Mouse (Mus musculus): ENCODE data around the gene Retreg3. TPM values are rescaled to one million over a fixed set of nuclear protein-coding genes. Genes with fewer than 3 reads are reported as not detected.

Gene Retreg3
- polyA plus RNA-seq, 1 experiment from 2014 or later, result 12.6 TPM

DNA sequence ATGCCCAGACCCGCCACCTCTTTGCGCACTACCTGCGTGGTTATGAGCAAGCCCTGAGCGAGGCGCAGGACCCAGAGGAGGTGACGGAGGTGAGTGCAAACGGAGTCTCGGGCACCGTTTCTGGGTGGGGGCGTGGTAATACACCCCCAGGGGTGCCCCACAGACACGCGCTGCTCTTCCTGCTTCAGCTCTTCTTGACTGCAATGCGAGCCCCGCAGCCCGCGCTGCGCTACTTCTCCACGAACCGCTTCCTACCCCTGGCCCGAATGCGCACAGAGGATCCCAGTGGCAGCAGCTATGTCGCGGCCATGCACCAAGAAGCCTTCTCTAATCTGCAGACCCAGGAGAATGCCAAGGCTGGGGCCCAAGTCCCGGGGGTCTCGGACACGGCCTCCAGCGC is 39.9 kb downstream of the Retreg3 start:
- Histone ChIP-seq H3K4me1 (peaks cover 39% of the 10 kb centered on the region), H3K36me3 (peaks cover 8% of the 10 kb centered on the region), H3K27ac (no peak overlapping the region), H3K27me3 (ENCODE audit: insufficient read depth, poor library complexity, severe bottlenecking) (peaks cover 60% of the 10 kb centered on the region), H3K4me3 (peak overlapping the region; percentile 25), H3K9me3 (no peaks in the 10 kb centered on the region)
- DNase-seq (ENCODE audit: low spot score), result no peak
- WGBS, result 2% methylated on average over 27 of the region's 27 CpGs

DNA sequence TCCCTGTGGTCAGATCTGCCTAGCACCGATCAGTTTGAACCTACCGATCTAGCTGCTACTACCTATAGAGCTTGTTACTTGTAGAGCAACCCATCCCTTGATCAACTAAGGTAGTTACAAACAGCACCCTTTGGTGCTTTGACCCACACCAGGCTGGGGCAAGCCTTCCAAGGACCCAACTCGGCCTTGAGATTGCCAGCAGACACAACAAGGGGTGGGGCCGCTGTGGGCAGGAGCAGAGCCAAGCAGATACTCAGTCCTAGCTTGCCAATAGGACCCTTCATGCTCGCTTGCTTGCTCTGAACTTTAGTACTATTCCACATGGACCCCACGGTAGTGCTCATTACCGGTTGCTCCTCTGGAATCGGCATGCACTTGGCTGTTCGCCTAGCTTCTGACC is 41.6 kb downstream of the Retreg3 start, which contains the start of gene Hsd17b1:
Hsd17b1 (plus strand) TSS at position 291 of the 400 bp plus-strand sequence.
- Histone ChIP-seq H3K27me3 (ENCODE audit: insufficient read depth, poor library complexity, severe bottlenecking) (peaks cover 65% of the 10 kb centered on the region), H3K4me1 (peaks cover 23% of the 10 kb centered on the region), H3K9me3 (no peaks in the 10 kb centered on the region), H3K27ac (no peak within 1 kb of the TSS), H3K36me3 (peaks cover 8% of the 10 kb centered on the region; the same call in 1 of the 2 replicates), H3K4me3 (peak within 1 kb of the TSS; percentile 25; the same call in 1 of the 2 replicates)
- WGBS, result 69% methylated on average over 9 of the region's 9 CpGs
- DNase-seq (ENCODE audit: low spot score), result no peak

DNA sequence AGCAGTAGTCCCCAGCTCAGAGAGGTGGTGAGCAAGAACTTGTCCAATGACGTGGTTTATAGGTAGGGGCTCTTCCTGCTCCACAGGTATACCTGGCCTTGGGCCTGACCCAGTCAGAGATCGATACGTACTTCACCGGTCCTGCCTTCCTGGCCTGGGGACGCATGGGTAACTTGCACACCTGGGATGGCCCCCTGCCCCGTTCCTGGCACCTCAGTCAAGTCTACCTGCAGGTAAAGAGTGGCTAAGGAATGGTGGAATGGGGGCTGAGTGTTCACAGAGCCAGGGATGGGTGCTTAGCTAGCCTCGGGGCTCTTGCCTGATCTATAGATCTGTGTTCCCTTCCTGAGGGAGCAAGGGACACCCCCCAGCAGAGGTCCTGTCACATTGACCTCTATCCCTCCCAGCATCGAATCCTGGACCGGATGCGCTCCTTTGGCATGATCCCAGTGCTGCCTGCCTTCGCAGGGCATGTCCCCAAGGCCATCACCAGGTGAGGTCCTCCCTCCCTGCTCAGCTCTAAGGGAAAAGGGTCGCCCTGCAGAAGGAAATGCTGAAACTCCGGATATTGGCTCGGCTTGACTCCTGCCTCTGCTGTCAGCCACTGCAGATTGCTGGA is 47.8 kb downstream of the Retreg3 start:
- Histone ChIP-seq H3K27ac (no peak overlapping the region), H3K27me3 (ENCODE audit: insufficient read depth, poor library complexity, severe bottlenecking) (peaks cover 43% of the 10 kb centered on the region), H3K4me1 (peaks cover 17% of the 10 kb centered on the region), H3K36me3 (peaks cover 9% of the 10 kb centered on the region; the same call in 1 of the 2 replicates), H3K9me3 (no peaks in the 10 kb centered on the region), H3K4me3 (no peak overlapping the region)
- no peak for DNase-seq (ENCODE audit: low spot score)
- WGBS, result 64% methylated on average over 14 of the region's 14 CpGs

DNA sequence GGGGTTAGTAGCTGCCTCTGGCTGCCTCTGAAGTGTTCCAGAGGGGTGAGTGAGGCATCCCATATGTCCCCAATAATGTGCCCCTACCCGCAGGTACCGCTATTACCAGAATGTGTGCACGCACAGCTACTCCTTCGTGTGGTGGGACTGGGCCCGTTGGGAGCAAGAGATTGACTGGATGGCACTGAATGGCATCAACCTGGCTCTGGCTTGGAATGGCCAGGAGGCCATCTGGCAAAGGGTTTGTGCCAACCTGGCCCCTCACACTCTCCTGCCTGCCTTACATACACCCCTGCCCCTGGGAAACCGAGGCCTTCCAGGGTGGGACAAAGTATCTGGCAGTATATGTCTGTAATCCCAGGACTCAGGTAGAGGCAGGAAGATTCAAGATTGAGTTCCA is 48.7 kb downstream of the Retreg3 start:
- Histone ChIP-seq H3K4me1 (peaks cover 25% of the 10 kb centered on the region), H3K27me3 (ENCODE audit: insufficient read depth, poor library complexity, severe bottlenecking) (peaks cover 34% of the 10 kb centered on the region), H3K36me3 (peaks cover 3% of the 10 kb centered on the region; the same call in 1 of the 2 replicates), H3K9me3 (no peaks in the 10 kb centered on the region), H3K27ac (no peak overlapping the region), H3K4me3 (peak overlapping the region; percentile 93)
- 67% methylated on average over 6 of the region's 6 CpGs for WGBS
- no peak for DNase-seq (ENCODE audit: low spot score)

DNA sequence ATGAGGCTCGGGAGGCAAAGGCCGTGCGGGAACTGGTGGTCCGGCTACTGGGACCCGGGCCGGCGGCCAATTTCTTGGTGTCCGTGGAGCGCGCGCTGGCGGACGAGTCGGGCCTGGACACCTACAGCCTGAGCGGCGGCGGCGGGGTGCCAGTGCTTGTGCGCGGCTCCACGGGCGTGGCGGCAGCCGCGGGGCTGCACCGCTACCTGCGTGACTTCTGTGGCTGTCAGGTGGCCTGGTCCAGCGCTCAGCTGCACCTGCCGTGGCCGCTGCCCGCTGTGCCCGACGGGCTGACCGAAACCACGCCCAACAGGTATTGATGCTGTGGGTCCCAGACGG is 49.5 kb downstream of the Retreg3 start:
- Histone ChIP-seq H3K9me3 (no peaks in the 10 kb centered on the region), H3K36me3 (peaks cover 3% of the 10 kb centered on the region; the same call in 1 of the 2 replicates), H3K4me3 (peak overlapping the region; percentile 93), H3K27me3 (ENCODE audit: insufficient read depth, poor library complexity, severe bottlenecking) (peaks cover 31% of the 10 kb centered on the region), H3K4me1 (peaks cover 31% of the 10 kb centered on the region), H3K27ac (peak overlapping the region; percentile 91)
- no peak for DNase-seq (ENCODE audit: low spot score)
- 0% methylated on average over 36 of the region's 36 CpGs for WGBS

DNA sequence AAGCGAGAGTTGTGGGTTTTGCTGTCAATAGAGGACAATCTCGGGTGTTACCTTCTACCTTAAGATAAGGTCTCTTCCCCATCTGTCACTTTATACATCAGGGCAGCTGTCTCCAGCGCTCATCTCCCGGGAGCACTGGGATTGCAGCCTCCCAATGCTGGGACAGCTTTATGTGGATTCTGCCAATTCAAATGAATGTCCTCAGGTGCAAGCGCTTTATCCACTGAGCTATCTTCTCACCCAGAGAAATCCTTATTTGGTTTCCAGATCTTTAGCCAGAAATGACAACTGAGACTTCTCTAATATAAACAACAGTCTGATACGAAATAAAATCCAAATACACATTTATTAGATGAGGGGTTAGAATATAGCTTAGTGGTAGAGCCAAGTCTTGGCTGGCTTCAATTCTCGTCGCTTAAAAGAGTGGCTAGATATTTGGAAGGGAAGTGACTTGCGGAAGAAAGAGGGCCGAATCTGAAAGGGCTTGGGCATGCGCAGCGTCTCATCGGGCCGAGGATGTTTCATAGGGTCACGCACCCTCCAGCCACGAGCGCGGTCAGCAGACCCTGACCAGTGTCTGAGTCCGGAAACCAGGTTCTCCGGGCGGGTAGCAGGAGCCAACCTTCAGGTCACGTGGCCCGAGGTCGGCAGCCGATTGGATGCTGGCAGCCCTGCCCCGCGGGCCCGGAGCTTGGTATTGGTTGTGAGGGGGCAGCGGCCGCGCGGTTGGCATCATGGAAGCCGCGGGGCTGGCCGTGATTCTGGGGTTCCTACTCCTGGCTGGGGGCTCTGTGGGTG is 50.1 kb downstream of the Retreg3 start, which contains the start of gene Naglu:
Naglu (plus strand) TSS at position 622 of the 798 bp plus-strand sequence.
- Histone ChIP-seq H3K27me3 (ENCODE audit: insufficient read depth, poor library complexity, severe bottlenecking) (peaks cover 31% of the 10 kb centered on the region), H3K9me3 (no peaks in the 10 kb centered on the region), H3K27ac (peak within 1 kb of the TSS; percentile 91), H3K4me3 (peak within 1 kb of the TSS; percentile 93), H3K4me1 (peaks cover 36% of the 10 kb centered on the region), H3K36me3 (peaks cover 3% of the 10 kb centered on the region; the same call in 1 of the 2 replicates)
- DNase-seq (ENCODE audit: low spot score), result peak; percentile 97
- WGBS, result 3% methylated on average over 35 of the region's 35 CpGs

DNA sequence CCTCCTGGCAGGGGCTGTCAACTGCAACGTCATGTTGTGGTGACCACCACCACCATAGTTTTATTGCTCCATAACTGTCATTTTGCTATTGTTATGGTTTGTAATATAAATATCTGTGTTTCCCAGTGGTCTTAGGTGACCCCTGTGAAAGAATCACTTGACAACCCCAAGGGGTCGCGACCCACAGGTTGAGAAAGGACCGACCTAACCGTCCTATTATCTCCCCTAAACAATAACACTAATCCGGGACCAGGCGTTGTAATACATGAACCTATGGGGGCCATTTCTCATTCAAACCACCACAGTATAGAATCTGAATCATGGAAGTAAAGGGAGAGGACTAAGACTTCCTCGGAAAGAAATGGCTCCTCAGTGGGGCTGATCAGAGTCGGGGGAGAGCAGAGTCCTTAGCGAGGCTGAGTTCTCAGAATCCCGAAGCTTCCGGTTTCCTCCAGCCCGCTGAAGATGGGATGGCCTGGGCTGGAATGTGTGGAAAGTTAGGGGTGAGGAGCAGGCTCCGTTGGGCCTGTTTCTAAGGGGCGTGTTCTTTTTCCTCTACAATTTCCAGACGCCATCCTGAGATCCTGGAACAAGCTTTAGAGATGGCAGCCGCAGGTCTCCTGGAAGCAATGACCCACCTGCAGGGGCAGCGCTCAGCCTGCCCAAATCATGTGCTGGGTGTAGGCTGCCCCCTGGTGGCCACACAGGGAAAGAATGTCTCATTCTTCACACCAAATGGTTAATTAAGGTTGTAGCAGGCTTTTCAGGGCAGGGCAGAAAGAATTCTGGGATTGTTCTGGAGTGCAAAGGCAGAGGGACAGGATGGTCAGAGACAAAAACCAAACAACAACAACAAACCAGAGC is 52.9 kb downstream of the Retreg3 start:
- Histone ChIP-seq H3K27me3 (ENCODE audit: insufficient read depth, poor library complexity, severe bottlenecking) (peaks cover 14% of the 10 kb centered on the region), H3K27ac (peak overlapping the region; percentile 76), H3K4me3 (peak overlapping the region; percentile 54), H3K4me1 (peaks cover 64% of the 10 kb centered on the region), H3K9me3 (no peaks in the 10 kb centered on the region), H3K36me3 (peaks cover 7% of the 10 kb centered on the region; the same call in 1 of the 2 replicates)
- peak; percentile 92 for DNase-seq (ENCODE audit: low spot score)
- WGBS, result 23% methylated on average over 18 of the region's 18 CpGs

DNA sequence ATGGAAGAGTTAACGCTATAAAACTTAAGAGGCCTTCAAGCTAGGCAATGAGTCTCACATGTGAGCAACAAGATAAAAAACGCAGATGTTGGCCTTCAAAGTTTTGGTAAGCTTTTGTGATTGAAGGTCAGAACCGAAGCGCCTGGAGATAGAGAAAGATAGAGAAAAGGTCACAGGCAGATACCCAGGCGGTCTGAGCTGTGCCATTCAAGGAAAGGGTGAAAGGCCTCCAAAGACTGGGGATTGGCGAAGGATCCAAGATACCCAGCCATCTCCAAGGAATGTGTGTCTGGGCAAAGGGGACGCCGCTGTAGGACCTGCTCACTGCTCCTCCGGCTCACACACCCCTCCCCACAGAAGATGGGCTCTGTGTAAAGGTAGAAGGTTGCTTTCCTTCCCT is 54.7 kb downstream of the Retreg3 start:
- Histone ChIP-seq H3K27me3 (ENCODE audit: insufficient read depth, poor library complexity, severe bottlenecking) (no peaks in the 10 kb centered on the region), H3K4me1 (peaks cover 71% of the 10 kb centered on the region), H3K36me3 (peaks cover 9% of the 10 kb centered on the region; the same call in 1 of the 2 replicates), H3K4me3 (no peak overlapping the region), H3K9me3 (no peaks in the 10 kb centered on the region), H3K27ac (peak overlapping the region; percentile 93)
- DNase-seq (ENCODE audit: low spot score), result no peak
- 78% methylated on average over 9 of the region's 9 CpGs for WGBS

DNA sequence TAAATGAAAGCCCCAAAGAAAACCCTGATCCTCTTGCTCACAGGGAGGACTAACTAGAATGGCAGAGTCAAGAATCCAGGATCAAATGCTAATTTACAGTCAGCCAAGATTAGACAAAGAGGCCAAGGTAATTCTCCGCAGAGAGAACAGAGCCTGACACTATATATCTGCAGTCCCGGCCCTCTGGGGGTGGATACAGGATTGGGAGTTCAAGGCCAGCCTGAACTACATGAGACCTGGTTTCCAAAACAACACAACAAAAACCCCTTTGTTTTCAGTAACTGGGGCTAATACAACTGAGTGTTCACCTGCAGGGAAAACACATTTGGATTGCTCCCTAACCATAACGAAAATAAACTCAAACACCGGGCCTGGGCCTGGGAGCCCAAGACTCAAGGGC is 55.2 kb downstream of the Retreg3 start:
- no peak for DNase-seq (ENCODE audit: low spot score)
- H3K27me3 ChIP-seq (ENCODE audit: insufficient read depth, poor library complexity, severe bottlenecking), result no peaks in the 10 kb centered on the region
- H3K4me1 ChIP-seq, result peaks cover 75% of the 10 kb centered on the region
- peak overlapping the region; percentile 93 for H3K27ac ChIP-seq
- H3K36me3 ChIP-seq, result peaks cover 9% of the 10 kb centered on the region; the same call in 1 of the 2 replicates
- no peaks in the 10 kb centered on the region for H3K9me3 ChIP-seq
- H3K4me3 ChIP-seq, result peak overlapping the region; percentile 6; the same call in 1 of the 2 replicates
- WGBS, result 61% methylated on average over 4 of the region's 4 CpGs

DNA sequence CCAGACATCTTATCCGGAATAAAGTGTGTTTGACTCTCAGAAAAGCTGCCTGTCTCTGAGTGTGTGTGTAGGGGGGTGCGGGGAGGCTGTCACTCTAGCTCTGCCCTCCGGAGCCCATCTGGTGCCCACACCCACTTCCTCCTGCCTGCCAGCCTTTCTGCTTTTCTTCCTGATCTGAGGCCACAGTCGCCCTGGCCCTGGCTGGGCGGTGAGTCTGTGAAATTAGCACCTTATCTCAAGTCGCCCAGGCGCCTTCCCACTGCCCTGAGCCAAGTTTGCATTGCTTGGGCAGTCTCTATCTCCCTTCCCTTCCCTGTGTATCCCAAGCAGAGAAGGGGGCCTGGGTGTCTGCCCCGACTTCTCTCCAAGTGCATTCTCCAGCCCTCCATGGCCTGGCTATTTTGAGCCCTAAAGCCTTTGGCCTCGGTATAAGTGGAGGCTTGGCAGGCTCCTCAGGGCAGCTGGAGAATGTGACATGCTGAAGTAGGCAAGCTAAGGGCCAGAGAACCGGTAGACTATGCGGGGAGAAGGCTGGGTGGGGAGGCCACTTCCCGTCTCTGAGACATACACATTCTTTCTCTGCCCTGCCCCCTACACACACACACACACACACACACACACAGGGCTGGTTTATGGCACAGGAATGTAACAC is 55.9 kb downstream of the Retreg3 start:
- DNase-seq (ENCODE audit: low spot score), result peak; percentile 94
- Histone ChIP-seq H3K27me3 (ENCODE audit: insufficient read depth, poor library complexity, severe bottlenecking) (no peaks in the 10 kb centered on the region), H3K36me3 (peaks cover 9% of the 10 kb centered on the region; the same call in 1 of the 2 replicates), H3K27ac (peak overlapping the region; percentile 93), H3K4me1 (peaks cover 79% of the 10 kb centered on the region), H3K4me3 (peak overlapping the region; percentile 6), H3K9me3 (no peaks in the 10 kb centered on the region)
- WGBS, result 8% methylated on average over 12 of the region's 12 CpGs

DNA sequence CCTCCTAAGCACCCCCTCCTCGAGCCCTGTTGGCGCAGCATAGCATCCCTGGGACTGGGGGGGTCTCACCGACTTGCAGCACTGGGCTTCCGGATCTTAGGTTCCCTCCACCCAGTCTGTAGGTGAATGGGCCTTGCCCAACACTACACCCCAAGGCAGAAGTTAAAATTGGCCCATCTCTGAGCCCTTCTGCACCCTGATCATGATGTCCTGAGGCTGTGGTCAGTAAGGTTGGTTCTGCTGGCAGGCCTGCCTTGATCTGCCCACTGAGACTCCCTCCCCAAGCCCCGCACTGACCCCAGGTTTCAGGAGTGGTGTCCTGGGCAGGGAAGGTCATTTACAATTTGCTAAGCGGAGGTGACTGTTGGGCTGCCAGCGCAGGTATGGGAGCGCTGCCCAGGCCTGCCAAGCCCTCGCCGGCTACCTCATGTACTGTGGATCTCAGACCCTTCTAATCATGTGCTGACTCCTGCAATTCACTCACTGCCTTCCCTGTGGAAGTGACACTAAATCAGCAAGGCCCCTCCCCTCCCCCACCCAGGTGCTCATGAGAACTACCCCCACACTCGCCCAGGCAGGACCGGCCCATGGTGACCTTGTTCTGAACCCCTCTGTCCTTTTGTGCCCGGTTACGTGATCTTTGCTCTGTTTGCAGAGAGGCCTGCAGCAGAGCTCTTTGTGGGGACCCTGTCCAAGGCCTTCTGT is 56.6 kb downstream of the Retreg3 start:
- no peaks in the 10 kb centered on the region for H3K27me3 ChIP-seq (ENCODE audit: insufficient read depth, poor library complexity, severe bottlenecking)
- H3K36me3 ChIP-seq, result peaks cover 9% of the 10 kb centered on the region; the same call in 1 of the 2 replicates
- 53% methylated on average over 14 of the region's 14 CpGs for WGBS
- no peaks in the 10 kb centered on the region for H3K9me3 ChIP-seq
- H3K4me3 ChIP-seq, result peak overlapping the region; percentile 6
- H3K27ac ChIP-seq, result peak overlapping the region; percentile 93
- H3K4me1 ChIP-seq, result peaks cover 86% of the 10 kb centered on the region
- no peak for DNase-seq (ENCODE audit: low spot score)
